Mouse (Mus musculus) hindbrain, embryonic 13.5 days (tissue): ENCODE measurements around the gene Ap1s1. TPM values are rescaled to one million over a fixed set of nuclear protein-coding genes. Genes with fewer than 3 reads are reported as not detected.

Source experiments
- ATAC-seq: fragments of 200-750 bp; cut with Nextera tagmentation; 2 replicates; pipeline ENCODE4 v1.8.0; 2017; ENCODE audit warnings: moderate TSS enrichment; ENCODE audit not compliant: low FRiP score
- H3K27ac ChIP-seq: fragments of 300-500 bp; sonication (generic); 2 replicates; pipeline ENCODE4 v1.5.1; 2015; ENCODE audit warnings: inconsistent platforms, mild to moderate bottlenecking, moderate library complexity
- H3K27me3 ChIP-seq: fragments of 300-500 bp; sonication (generic); 2 replicates; pipeline ENCODE4 v1.6.1; 2015; ENCODE audit warnings: mild to moderate bottlenecking, inconsistent platforms
- H3K36me3 ChIP-seq: fragments of 300-500 bp; sonication (generic); 2 replicates; pipeline ENCODE4 v1.6.1; 2015; ENCODE audit warnings: mild to moderate bottlenecking, inconsistent platforms
- H3K4me1 ChIP-seq: fragments of 300-500 bp; sonication (generic); replicated peaks from 2 replicates; pipeline ENCODE4 v1.6.1; 2015; ENCODE audit warnings: inconsistent platforms
- H3K4me2 ChIP-seq: fragments of 300-500 bp; sonication (generic); 2 replicates; pipeline ENCODE4 v1.6.1; 2015; ENCODE audit warnings: inconsistent platforms, mild to moderate bottlenecking, moderate library complexity
- H3K4me3 ChIP-seq: fragments of 300-500 bp; sonication (generic); 2 replicates; pipeline ENCODE4 v1.5.1; 2015; ENCODE audit warnings: mild to moderate bottlenecking, inconsistent platforms
- H3K9ac ChIP-seq: fragments of 300-500 bp; sonication (generic); 2 replicates; pipeline ENCODE4 v1.6.1; 2015; ENCODE audit warnings: mild to moderate bottlenecking, inconsistent platforms
- H3K9me3 ChIP-seq: fragments of 300-500 bp; sonication (generic); 2 replicates; pipeline ENCODE4 v1.6.1; 2016; ENCODE audit warnings: inconsistent platforms
- WGBS: fragments of 180-500 bp; shearing (Covaris S2); methylation state at CpG from one replicate; pipeline ENCODE4 v1.1.7; 2015; 5-methylcytosine and 5-hydroxymethylcytosine counted together
- microRNA counts: library from miRNA; unstranded; fragments of <30 nt; microRNA quantifications from one replicate; lab custom pipeline; 2016
- microRNA-seq: library from miRNA; unstranded; fragments of <30 nt; microRNA quantifications from one replicate; pipeline ENCODE4, GENCODE M21; 2016
- polyA plus RNA-seq: library from polyadenylated mRNA; unstranded; fragments of >200 nt; fragmentation: Nextera tagmentation; extraction: Ambion mirVana; gene quantifications from 2 replicates; pipeline ENCODE4 v1.2.1, GENCODE M21; 2015

Gene Ap1s1
- polyA plus RNA-seq, 1 experiment from 2014 or later: 220 TPM

- Histone ChIP-seq H3K36me3 (peaks cover 11% of the 10 kb centered on the region), H3K27me3 (no peaks in the 10 kb centered on the region), H3K4me3 (no peak overlapping the region), H3K4me2 (no peak overlapping the region), H3K4me1 (0 out of 2 replicates have a peak, but pooled peaks cover 3% of the 10 kb centered on the region), H3K9me3 (no peaks in the 10 kb centered on the region), H3K27ac (no peak overlapping the region), H3K9ac (no peak overlapping the region)
- no peak for ATAC-seq
- 86% methylated on average over 2 of the region's 2 CpGs for WGBS
Measured at GRCm38 (mm10) chr5:137000612-137001011, 45.3 kb downstream of the Ap1s1 start.

- H3K9me3 ChIP-seq: no peaks in the 10 kb centered on the region
- H3K4me1 ChIP-seq: 0 out of 2 replicates have a peak, but pooled peaks cover 3% of the 10 kb centered on the region
- H3K4me2 ChIP-seq: no peak overlapping the region
- no peak overlapping the region for H3K9ac ChIP-seq
- H3K36me3 ChIP-seq: peaks cover 22% of the 10 kb centered on the region
- no peak for ATAC-seq
- no peak overlapping the region for H3K4me3 ChIP-seq
- WGBS: 71% methylated on average over 5 of the region's 5 CpGs
- no peak overlapping the region for H3K27ac ChIP-seq
- H3K27me3 ChIP-seq: no peaks in the 10 kb centered on the region
Measured at GRCm38 (mm10) chr5:136999449-136999848, 46.5 kb downstream of the Ap1s1 start.

GRCm38 (mm10) chr5:136989801-136990200, 56.1 kb downstream of the Ap1s1 start:
- no peak overlapping the region for H3K4me3 ChIP-seq
- peaks cover 63% of the 10 kb centered on the region for H3K36me3 ChIP-seq
- WGBS: 94% methylated on average over 6 of the region's 6 CpGs
- no peak overlapping the region for H3K27ac ChIP-seq
- no peaks in the 10 kb centered on the region for H3K9me3 ChIP-seq
- H3K9ac ChIP-seq: no peak overlapping the region
- H3K27me3 ChIP-seq: no peaks in the 10 kb centered on the region
- no peak for ATAC-seq
- H3K4me1 ChIP-seq: peaks cover 28% of the 10 kb centered on the region
- H3K4me2 ChIP-seq: no peak overlapping the region

GRCm38 (mm10) chr5:136988420-136988819, 57.5 kb downstream of the Ap1s1 start:
- ATAC-seq: no peak
- Histone ChIP-seq H3K4me3 (peak overlapping the region; percentile 90), H3K27me3 (no peaks in the 10 kb centered on the region), H3K9me3 (no peaks in the 10 kb centered on the region), H3K9ac (peak overlapping the region; percentile 98), H3K27ac (peak overlapping the region; percentile 96; the same call in 1 of the 2 replicates), H3K36me3 (peaks cover 63% of the 10 kb centered on the region), H3K4me1 (peaks cover 30% of the 10 kb centered on the region), H3K4me2 (peak overlapping the region; percentile 93)
- WGBS: 81% methylated on average over 7 of the region's 7 CpGs

GRCm38 (mm10) chr5:136987934-136988271, 58.0 kb downstream of the Ap1s1 start, which contains the start of gene Znhit1:
Gene Znhit1 (minus strand): TSS chr5:136988021.
- H3K27ac ChIP-seq: peak within 1 kb of the TSS; percentile 96
- H3K9ac ChIP-seq: peak within 1 kb of the TSS; percentile 98
- H3K27me3 ChIP-seq: no peaks in the 10 kb centered on the region
- H3K4me1 ChIP-seq: peaks cover 30% of the 10 kb centered on the region
- 5% methylated on average over 12 of the region's 12 CpGs for WGBS
- H3K9me3 ChIP-seq: no peaks in the 10 kb centered on the region
- H3K4me3 ChIP-seq: peak within 1 kb of the TSS; percentile 90
- peaks cover 59% of the 10 kb centered on the region for H3K36me3 ChIP-seq
- peak within 1 kb of the TSS; percentile 93 for H3K4me2 ChIP-seq
- ATAC-seq: 0 out of 2 replicates have a peak, but pooled peaks have one; percentile 7

- Histone ChIP-seq H3K9ac (peak overlapping the region; percentile 98), H3K36me3 (peaks cover 53% of the 10 kb centered on the region), H3K27me3 (no peaks in the 10 kb centered on the region), H3K4me2 (peak overlapping the region; percentile 93), H3K4me1 (peaks cover 30% of the 10 kb centered on the region), H3K4me3 (peak overlapping the region; percentile 90), H3K9me3 (no peaks in the 10 kb centered on the region), H3K27ac (peak overlapping the region; percentile 96)
- WGBS: under 1% methylated on average over 62 of the region's 67 CpGs
- peak; percentile 60 for ATAC-seq
Measured at GRCm38 (mm10) chr5:136987138-136987933, 58.6 kb downstream of the Ap1s1 start.

GRCm38 (mm10) chr5:136986695-136987137, 59.2 kb downstream of the Ap1s1 start, which contains the start of gene Plod3:
Gene Plod3 (plus strand): TSS chr5:136987019.
- peaks cover 30% of the 10 kb centered on the region for H3K4me1 ChIP-seq
- peak within 1 kb of the TSS; percentile 96 for H3K27ac ChIP-seq
- H3K4me2 ChIP-seq: peak within 1 kb of the TSS; percentile 93
- no peaks in the 10 kb centered on the region for H3K27me3 ChIP-seq
- H3K9ac ChIP-seq: peak within 1 kb of the TSS; percentile 98
- peak; percentile 91 for ATAC-seq
- H3K36me3 ChIP-seq: peaks cover 52% of the 10 kb centered on the region
- H3K4me3 ChIP-seq: peak within 1 kb of the TSS; percentile 90
- no peaks in the 10 kb centered on the region for H3K9me3 ChIP-seq
- WGBS: under 1% methylated on average over 26 of the region's 26 CpGs

MicroRNA genes within 50 kb of the gene (microRNA counts, 519-probe panel; counts per million panel counts)
- microRNA mmu-miR-702 (lab: Ali Mortazavi, UCI): 51.3 counts per million

Small RNAs within 50 kb of the gene (microRNA-seq; reads per million reads assigned to microRNA genes)
- gene Mir702: 61.0 reads per million, percentile 43 among the genes with 10 or more reads in this experiment

Other genes starting within 250 kb of the Ap1s1 start
- gene Col26a1, start 162.9 kb downstream of the Ap1s1 start, polyA plus RNA-seq: 30.2 and 33.8 TPM in 2 replicates
- gene Ift22, start 138.0 kb downstream of the Ap1s1 start, polyA plus RNA-seq: 118 and 125 TPM in 2 replicates
- gene Fis1, start 92.9 kb downstream of the Ap1s1 start, polyA plus RNA-seq: 398 and 404 TPM in 2 replicates
- 0.21 and 0.35 TPM in 2 replicates for gene Cldn15, start 79.5 kb downstream of the Ap1s1 start, polyA plus RNA-seq
- 34.0 and 38.1 TPM in 2 replicates for gene Plod3, start 59.1 kb downstream of the Ap1s1 start, polyA plus RNA-seq
- gene Znhit1, start 58.1 kb downstream of the Ap1s1 start, polyA plus RNA-seq: 107 and 109 TPM in 2 replicates
- gene Vgf, start 19.7 kb downstream of the Ap1s1 start, polyA plus RNA-seq: 1.6 and 1.9 TPM in 2 replicates
- 0.06 and 0.16 TPM in 2 replicates for gene Serpine1, start 26.1 kb upstream of the Ap1s1 start, polyA plus RNA-seq
- gene Trim56, start 70.1 kb upstream of the Ap1s1 start, polyA plus RNA-seq: 2.4 and 2.8 TPM in 2 replicates
- not detected in 2 replicates for gene Muc3, start 103.2 kb upstream of the Ap1s1 start, polyA plus RNA-seq
- gene Muc3a, start 166.3 kb upstream of the Ap1s1 start, polyA plus RNA-seq: 0.12 and 0.13 TPM in 2 replicates
- gene Ache, start 241.4 kb upstream of the Ap1s1 start, polyA plus RNA-seq: 22.2 and 23.8 TPM in 2 replicates
- 12.9 and 14.1 TPM in 2 replicates for gene Ufsp1, start 248.5 kb upstream of the Ap1s1 start, polyA plus RNA-seq